Mouse (Mus musculus): ENCODE measurements around the gene Osbp2.
A peak's percentile ranks its signal among the peaks of the same experiment; 100 is the strongest.

Osbp2 gene

GRCm38 (mm10) chr11:3860361-3860760, 3.3 kb downstream of the Osbp2 start:
- no peak for DNase-seq

DNA sequence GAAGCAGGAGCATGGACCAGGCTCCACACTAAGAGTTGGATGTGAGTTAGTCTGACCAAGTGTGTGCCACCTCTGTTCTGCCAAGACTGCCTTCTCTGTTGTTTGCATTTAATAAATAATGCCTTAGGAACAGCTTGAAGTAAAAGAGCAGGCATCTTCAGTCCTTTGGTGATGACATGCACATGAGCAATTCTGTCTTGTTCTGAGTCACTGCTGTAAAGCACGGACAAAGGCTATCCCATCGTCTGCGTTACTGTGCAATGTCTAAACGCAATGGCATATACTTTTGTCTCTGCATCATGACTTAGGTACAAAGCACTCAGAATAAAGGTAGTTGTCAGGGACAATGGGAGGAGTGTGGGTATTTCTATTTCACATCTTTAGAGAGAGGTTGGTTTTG, 3.9 kb downstream of the Osbp2 start:
- no peak for DNase-seq

DNA sequence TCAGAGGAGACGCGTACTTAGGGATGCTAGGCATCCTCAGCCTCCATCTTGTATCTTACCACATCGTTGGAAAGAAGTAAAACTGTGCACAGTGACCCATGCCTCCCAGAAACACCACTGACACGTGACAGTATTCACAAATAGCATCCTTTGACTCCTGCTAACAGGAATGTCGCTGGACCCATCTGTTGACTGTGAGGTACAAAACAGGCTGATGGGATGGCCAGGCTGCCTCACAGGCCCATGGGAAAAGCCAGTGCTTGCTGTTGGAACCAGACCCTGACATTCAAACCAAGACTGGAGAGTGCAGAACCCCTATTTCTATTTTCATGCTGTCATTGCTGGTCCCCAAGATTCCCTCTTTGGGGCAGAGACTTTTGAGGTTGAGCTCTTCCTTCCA, 5.8 kb downstream of the Osbp2 start:
- no peak for DNase-seq

- DNase-seq, result no peak
These were observed 7.9 kb downstream of the Osbp2 start for GRCm38 (mm10) chr11:3855846-3856245.

GRCm38 (mm10) chr11:3854156-3854555, 9.5 kb downstream of the Osbp2 start:
- DNase-seq, result no peak

GRCm38 (mm10) chr11:3853481-3854034, 10.1 kb downstream of the Osbp2 start:
- DNase-seq, result no peak

DNA sequence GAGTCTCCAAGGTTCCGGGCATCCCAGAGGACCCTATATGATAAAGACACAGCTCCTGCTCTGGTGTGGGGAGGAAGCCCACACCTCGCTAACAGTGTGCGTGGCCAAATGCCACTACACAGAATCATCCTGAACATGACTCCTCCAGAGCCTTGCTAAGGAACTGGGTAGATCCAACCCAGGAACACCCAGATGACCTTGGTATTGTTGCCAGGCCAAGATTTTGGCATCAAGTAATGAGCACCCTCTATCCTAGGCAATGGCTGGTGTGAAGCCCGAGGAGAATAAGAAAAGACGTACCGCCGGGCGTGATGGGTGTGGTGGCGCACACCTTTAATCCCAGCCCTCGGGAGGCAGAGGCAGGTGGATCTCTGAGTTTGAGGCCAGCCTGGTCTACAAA, 10.7 kb downstream of the Osbp2 start:
- no peak for DNase-seq

DNA sequence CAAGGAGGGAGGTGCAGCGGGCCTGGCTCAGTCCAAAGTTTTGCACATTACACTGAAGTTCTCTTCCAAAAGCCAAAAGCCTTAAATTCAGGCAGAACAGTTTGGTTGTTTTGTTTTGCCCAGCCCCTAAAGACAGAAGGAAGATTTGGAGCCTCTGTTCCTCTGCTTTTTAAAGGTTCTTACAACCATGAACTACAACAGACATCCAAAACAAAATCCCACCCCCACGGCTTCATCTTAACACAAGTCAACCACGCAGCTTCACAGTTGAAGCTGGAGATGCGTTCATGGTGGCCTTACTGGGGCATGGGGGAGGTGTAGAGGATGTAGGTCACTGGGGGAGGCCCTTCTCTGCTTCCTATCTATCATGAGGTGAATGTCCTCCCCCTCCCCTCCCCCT, 11.8 kb downstream of the Osbp2 start:
- DNase-seq, result no peak

DNA sequence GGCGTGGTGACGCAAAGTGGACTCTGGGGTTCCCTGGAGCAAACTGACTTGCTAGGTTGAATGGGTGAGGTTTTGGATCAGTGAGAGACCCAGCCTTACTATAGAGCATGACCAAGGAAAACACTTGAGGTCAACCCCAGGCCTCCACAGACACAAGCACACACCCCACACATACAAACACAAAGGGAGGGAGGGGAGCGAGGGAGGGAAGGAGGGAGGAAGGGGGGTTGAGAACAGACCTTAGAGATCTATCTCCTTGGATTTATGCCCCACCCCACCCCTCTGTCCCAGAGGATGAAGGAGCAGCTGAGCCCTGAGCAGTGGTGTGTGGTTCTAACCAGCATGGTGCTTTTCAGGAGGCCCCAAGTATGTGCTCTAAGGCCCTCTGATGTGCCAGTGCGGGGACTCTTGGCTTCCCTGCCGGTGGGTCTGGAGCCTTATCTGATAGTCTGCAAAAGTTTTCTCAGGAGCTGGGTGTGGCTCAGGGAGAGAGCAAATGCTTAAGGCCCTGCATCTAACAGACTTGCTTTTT, 12.9 kb downstream of the Osbp2 start:
- DNase-seq, result no peak

- DNase-seq, result no peak
These were observed 13.4 kb downstream of the Osbp2 start for GRCm38 (mm10) chr11:3850315-3850614.

- DNase-seq, result no peak
These were observed 14.0 kb downstream of the Osbp2 start for GRCm38 (mm10) chr11:3849469-3850314.

GRCm38 (mm10) chr11:3846351-3846750, 17.4 kb downstream of the Osbp2 start:
- DNase-seq, result no peak

DNA sequence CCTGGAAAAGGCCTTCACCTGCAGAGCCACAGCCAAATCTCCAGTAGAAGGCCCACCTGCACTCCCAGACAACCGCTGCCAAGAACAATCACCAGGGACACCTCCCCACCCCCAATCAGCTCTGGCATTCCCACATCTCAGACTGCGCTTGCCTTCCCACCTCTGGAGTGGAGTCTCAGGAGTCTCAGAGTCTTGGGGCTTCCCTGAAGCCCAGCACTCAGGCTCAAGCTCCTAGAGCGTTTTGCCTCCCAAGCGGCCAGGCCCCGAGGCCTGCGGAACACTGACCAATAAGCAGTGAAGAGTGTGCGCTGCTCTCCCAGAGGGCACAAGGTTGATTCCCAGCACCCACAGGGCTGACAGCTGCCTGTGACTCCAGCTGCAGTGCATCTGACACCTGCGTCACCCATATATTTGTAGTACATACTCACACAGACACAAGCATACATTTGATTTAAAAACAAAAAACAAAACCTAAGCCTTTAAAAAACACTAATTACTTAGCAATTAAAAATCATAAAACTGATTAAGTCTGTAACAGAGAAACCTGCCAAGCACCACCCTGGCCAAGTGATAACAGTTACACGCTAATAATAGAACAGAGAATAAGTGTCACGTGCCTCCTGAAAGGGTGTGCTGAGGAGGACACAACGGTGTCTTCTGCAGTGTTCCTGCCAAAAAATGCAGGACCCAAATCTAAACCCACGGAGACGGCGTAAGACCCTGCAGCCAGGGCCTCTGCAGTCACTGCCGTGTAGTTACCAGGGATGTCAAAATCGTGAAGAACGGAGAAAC, 19.6 kb downstream of the Osbp2 start:
- no peak for DNase-seq

GRCm38 (mm10) chr11:3835271-3835670, 28.4 kb downstream of the Osbp2 start:
- no peak for DNase-seq

- DNase-seq, result peak; percentile 39 to 52
These were observed 29.1 kb downstream of the Osbp2 start for GRCm38 (mm10) chr11:3834421-3835098.

DNA sequence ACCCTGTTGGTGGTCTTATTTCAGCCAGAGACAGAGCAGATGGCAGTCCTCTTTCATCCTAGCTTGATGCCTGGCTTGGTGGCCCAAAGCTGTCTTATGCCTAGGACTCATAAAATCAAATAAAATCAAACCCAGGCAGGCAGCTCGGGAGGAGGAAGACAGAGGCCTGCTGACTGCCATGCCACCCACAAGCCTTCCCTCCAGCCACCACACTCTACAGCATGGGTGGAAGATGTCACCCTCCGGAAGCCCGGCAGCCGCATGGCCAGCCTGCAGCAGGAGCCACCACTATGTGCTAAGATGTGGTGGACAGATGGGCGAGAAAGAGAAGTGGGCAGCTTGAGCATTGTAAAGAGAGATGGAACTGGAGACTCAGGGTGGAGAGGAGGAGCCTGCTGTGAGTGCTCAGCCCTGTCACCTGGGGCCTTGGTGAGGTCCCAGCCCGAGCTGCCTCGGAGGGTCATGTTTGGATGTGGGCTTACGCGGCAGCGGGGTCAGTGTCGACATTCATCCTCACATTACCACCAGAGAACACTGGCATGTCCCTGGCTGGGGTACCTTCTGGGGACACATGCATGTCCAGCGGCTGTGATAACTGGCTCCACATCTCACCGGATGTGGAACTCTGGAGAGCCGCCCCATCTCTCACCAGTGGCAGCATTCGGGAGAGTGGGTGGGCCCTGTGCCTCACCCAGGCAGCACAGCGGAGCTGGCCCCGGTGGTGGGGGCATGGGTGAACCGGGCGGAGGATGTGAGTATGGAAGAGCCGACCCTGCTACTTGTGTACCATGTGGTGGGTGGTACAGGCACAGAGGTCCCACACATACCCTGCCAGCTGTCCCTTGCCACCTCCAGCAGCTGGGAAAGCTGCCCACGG, 29.9 kb downstream of the Osbp2 start:
- no peak for DNase-seq

- DNase-seq, result peak; percentile 36 to 46
These were observed 31.4 kb downstream of the Osbp2 start for GRCm38 (mm10) chr11:3832193-3832901.

GRCm38 (mm10) chr11:3829736-3830135, 34.0 kb downstream of the Osbp2 start:
- no peak for DNase-seq

- no peak for DNase-seq
These were observed 39.6 kb downstream of the Osbp2 start for GRCm38 (mm10) chr11:3824138-3824537.

GRCm38 (mm10) chr11:3823378-3823777, 40.3 kb downstream of the Osbp2 start:
- no peak for DNase-seq

DNA sequence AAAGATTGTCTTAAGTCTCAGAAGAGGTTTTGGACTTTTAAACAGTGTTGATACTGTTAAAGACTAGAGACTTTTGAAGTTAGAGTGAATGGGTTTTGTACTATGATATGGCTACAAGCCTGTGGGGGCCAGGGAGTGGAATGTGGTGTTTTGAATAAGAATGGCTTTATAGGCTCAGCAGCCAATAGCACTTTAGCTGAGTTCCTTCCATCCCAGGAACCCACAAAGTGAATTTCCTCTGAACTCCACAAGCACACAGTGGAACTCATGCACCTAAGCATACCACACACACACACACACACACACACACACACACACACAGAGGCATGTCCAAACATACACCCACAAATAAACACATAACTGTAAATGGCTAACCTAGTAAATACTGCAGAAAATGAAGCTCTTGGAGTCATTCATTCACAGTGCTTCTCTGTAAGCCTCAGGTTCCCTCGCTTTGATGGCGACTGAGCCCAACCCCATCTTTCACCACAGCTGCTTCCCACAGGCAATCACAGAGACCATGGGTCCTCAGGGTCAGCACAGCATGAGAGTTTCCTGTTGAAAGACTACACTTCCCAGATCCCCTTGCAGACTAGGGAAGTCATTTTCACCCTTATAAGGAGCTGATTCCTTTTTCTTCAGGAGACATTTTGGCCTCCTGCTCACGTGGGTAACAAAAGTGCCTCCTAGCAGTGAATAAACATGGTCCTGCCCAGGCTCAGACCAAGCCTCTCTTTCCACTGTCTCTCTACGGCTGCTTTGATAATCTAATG, 45.5 kb downstream of the Osbp2 start:
- DNase-seq, result no peak
